Mouse (Mus musculus) megakaryocyte-erythroid progenitor cell, adult 5 weeks (primary cell): ENCODE measurements around the gene Nop9. TPM values are rescaled to one million over a fixed set of nuclear protein-coding genes. Genes with fewer than 3 reads are reported as not detected.

Source experiments
- polyA plus RNA-seq: library from polyadenylated mRNA; stranded (reverse); fragments of >175 nt; gene quantifications from 2 replicates; pipeline ENCODE4 v1.2.3, GENCODE M21; 2012

Gene Nop9
- polyA plus RNA-seq, result 30.4 and 53.0 TPM in 2 replicates

GRCm38 (mm10) chr14:55745180-55745860, at the start of gene Nop9, which contains the start of gene Dhrs1:
Gene Nop9 (plus strand): TSS chr14:55745693.
Gene Dhrs1 (minus strand): TSS chr14:55745690.

GRCm38 (mm10) chr14:55713729-55714122, 31.8 kb upstream of the Nop9 start, which contains the start of gene Tgm1:
Gene Tgm1 (minus strand): TSS chr14:55713926.

DNA sequence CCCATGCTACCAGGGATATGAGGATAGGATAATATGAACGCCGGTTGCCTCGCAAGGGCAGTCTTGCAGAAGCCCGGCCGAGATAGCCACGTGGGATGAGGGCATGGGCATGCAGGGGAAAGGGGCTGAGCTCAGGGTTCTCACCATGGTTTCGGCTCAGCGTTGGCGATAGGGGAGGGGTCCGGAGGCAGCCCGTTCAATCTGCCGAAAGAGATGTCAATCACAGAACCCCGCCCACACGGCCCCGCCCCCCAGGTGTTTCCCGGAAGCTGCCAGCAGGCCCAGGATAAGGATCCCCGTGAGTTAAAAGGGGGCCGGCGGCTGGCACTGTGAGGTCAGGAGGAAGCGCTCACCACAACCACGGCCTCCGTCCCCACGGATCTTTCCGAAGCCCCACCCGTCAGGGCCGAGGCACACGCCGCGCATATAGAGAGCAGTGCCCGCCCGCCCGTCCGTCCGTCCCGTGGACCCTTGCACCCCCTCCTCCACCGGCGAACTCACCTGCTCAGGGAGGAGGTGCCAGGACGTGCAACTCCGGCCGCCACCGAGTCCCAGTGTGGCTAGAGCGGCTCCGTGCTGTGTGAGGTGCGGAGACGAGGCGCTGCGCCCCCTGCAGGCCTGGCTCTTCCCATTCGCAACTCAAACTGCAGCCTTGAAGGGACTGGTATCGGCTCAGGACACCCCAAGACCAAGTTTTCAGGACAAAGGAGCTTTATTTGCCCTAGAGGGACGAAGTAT, 23.6 kb upstream of the Nop9 start, which contains the start of gene Rabggta:
Gene Rabggta, minus strand, starts transcription at position 564 of the 738 bp plus-strand sequence.

GRCm38 (mm10) chr14:55758363-55758784, 12.9 kb downstream of the Nop9 start, which contains the start of gene Cideb:
Gene Cideb (minus strand): TSS chr14:55758458.

DNA sequence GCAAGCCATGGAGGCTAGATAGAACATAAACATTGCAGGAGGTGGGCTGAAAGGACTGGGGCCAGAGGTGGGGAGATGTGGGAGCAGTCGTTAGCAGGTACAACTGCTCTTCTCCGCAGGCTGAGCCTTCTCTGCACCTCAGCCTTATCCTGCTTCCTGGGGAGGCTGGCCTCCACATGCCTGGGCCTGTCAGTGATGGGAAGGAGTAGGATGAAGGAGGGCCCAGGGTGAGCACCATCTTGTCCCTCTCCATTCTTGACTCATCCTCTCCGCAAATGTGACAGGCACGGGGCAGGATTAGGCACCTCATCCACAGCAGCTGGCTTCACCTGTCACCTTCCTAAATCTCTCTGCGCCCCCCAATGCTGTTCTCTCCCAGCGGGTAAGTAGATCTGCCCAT, 15.7 kb downstream of the Nop9 start, which contains the start of gene Ltb4r2:
Gene Ltb4r2, plus strand, starts transcription at position 266 of the 400 bp plus-strand sequence.

GRCm38 (mm10) chr14:55765696-55766095, 20.2 kb downstream of the Nop9 start, which contains the start of gene Ltb4r1:
Gene Ltb4r1 (plus strand): TSS chr14:55765962.

GRCm38 (mm10) chr14:55783958-55784235, 38.4 kb downstream of the Nop9 start, which contains the start of gene Adcy4:
Gene Adcy4 (minus strand): TSS chr14:55784095.

DNA sequence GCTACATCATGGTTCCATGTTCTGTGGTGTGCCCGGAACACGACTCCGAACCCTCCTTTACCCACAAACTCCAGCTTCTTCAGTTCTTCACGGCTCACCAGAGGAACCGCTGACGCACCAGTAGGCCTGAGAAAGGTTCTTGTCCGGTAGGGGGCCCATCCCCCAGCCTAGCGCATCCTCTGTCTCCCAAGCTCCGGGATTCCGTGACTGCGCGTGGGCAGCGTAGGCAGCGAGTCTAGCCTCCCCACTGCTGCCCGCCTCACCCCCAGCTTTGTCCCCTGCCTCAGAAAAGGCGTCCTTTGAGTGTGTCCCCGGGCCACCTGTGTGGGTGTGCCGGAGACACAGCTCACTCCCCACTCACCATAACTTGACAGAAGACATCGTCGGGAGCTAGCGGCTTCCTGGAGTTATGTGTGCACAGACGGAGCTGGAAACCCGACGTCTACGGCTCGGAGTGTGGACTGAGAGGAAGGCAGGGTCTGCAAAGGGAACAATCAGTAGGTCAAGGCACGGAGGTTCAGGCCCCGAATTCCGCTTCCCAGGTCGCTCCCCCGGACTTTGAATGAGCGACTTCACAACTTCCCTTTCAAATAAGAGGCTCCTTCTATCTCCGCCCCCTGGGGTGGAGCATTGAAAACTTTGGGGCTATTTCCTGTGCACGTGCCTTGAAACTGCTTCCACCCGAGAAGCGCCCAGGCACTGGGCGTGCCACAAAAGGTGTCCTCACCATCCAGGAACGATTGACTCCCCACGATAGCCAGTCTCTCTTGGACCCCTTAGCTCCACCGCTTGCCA, 43.0 kb downstream of the Nop9 start, which contains the start of gene Ripk3:
Gene Ripk3, minus strand, starts transcription at position 610 of the 795 bp plus-strand sequence.

Other genes starting within 250 kb of the Nop9 start
- gene Cpne6, start 235.2 kb upstream of the Nop9 start, polyA plus RNA-seq, result not detected in 2 replicates
- gene Nrl, start 220.7 kb upstream of the Nop9 start, polyA plus RNA-seq, result not detected in 2 replicates
- 86.4 and 95.5 TPM in 2 replicates for gene Pck2, start 205.4 kb upstream of the Nop9 start, polyA plus RNA-seq
- 55.9 and 75.4 TPM in 2 replicates for gene Dcaf11, start 185.7 kb upstream of the Nop9 start, polyA plus RNA-seq
- gene A730061H03Rik, start 185.3 kb upstream of the Nop9 start, polyA plus RNA-seq, result 0.47 and 0.96 TPM in 2 replicates
- gene Fitm1, start 170.1 kb upstream of the Nop9 start, polyA plus RNA-seq, result 0.60 and 1.2 TPM in 2 replicates
- 244 and 281 TPM in 2 replicates for gene Psme1, start 167.6 kb upstream of the Nop9 start, polyA plus RNA-seq
- 8.4 and 8.5 TPM in 2 replicates for gene Emc9, start 160.4 kb upstream of the Nop9 start, polyA plus RNA-seq
- 82.1 TPM in 2 replicates for gene Psme2, start 154.6 kb upstream of the Nop9 start, polyA plus RNA-seq
- gene Rnf31, start 154.0 kb upstream of the Nop9 start, polyA plus RNA-seq, result 31.2 and 32.0 TPM in 2 replicates
- 88.9 and 109 TPM in 2 replicates for gene Irf9, start 142.1 kb upstream of the Nop9 start, polyA plus RNA-seq
- gene Rec8, start 127.7 kb upstream of the Nop9 start, polyA plus RNA-seq, result 18.2 and 29.4 TPM in 2 replicates
- gene Ipo4, start 109.7 kb upstream of the Nop9 start, polyA plus RNA-seq, result 62.9 and 90.9 TPM in 2 replicates
- 1.4 and 1.5 TPM in 2 replicates for gene Gm49378, start 107.8 kb upstream of the Nop9 start, polyA plus RNA-seq
- gene Tm9sf1, start 101.9 kb upstream of the Nop9 start, polyA plus RNA-seq, result 19.0 and 19.4 TPM in 2 replicates
- gene Tssk4, start 95.5 kb upstream of the Nop9 start, polyA plus RNA-seq, result 0.07 TPM in 1 of 2 replicates, not detected in the other
- gene Mdp1, start 85.2 kb upstream of the Nop9 start, polyA plus RNA-seq, result 13.6 and 17.8 TPM in 2 replicates
- 23.9 and 24.7 TPM in 2 replicates for gene Gmpr2, start 73.8 kb upstream of the Nop9 start, polyA plus RNA-seq
- 102 and 110 TPM in 2 replicates for gene Nedd8, start 73.6 kb upstream of the Nop9 start, polyA plus RNA-seq
- gene Tinf2, start 63.9 kb upstream of the Nop9 start, polyA plus RNA-seq, result 31.6 and 41.8 TPM in 2 replicates
- 4.6 and 5.6 TPM in 2 replicates for gene Tgm1, start 31.8 kb upstream of the Nop9 start, polyA plus RNA-seq
- 30.6 and 31.0 TPM in 2 replicates for gene Rabggta, start 23.4 kb upstream of the Nop9 start, polyA plus RNA-seq
- 3.9 and 5.5 TPM in 2 replicates for gene Dhrs1, start within 50 bp of the Nop9 start, polyA plus RNA-seq
- gene Cideb, start 12.8 kb downstream of the Nop9 start, polyA plus RNA-seq, result 0.31 and 0.45 TPM in 2 replicates
- gene Ltb4r2, start 15.7 kb downstream of the Nop9 start, polyA plus RNA-seq, result 0.83 and 1.1 TPM in 2 replicates
- 33.3 and 45.8 TPM in 2 replicates for gene Ltb4r1, start 20.3 kb downstream of the Nop9 start, polyA plus RNA-seq
- 0.09 and 0.10 TPM in 2 replicates for gene Adcy4, start 38.4 kb downstream of the Nop9 start, polyA plus RNA-seq
- 63.9 and 71.4 TPM in 2 replicates for gene Ripk3, start 43.2 kb downstream of the Nop9 start, polyA plus RNA-seq
- 0.15 and 0.40 TPM in 2 replicates for gene Nfatc4, start 77.5 kb downstream of the Nop9 start, polyA plus RNA-seq
- gene Nynrin, start 108.3 kb downstream of the Nop9 start, polyA plus RNA-seq, result 4.9 and 6.6 TPM in 2 replicates
- 0.09 and 0.34 TPM in 2 replicates for gene Cbln3, start 138.7 kb downstream of the Nop9 start, polyA plus RNA-seq
- gene Khnyn, start 139.3 kb downstream of the Nop9 start, polyA plus RNA-seq, result 10.5 and 16.6 TPM in 2 replicates
- gene Sdr39u1, start 154.6 kb downstream of the Nop9 start, polyA plus RNA-seq, result 10.6 and 15.2 TPM in 2 replicates
- gene Cma1, start 199.0 kb downstream of the Nop9 start, polyA plus RNA-seq, result 0.06 TPM in 1 of 2 replicates, not detected in the other
- not detected in 2 replicates for gene Cma2, start 205.3 kb downstream of the Nop9 start, polyA plus RNA-seq